Mouse (Mus musculus) heart, embryonic 16.5 days (tissue): ENCODE data around the gene Trip12. TPM values are rescaled to one million over a fixed set of nuclear protein-coding genes. Genes with fewer than 3 reads are reported as not detected.

Experiments
- ATAC-seq: fragments of 200-750 bp; cut with Nextera tagmentation; replicated peaks from 2 replicates; pipeline ENCODE4 v1.8.0; 2017; ENCODE audit warnings: moderate number of reproducible peaks; ENCODE audit not compliant: insufficient read depth, low FRiP score; ENCODE audit errors: extremely low read depth
- H3K27ac ChIP-seq: fragments of 300-500 bp; sonication (generic); 2 replicates; pipeline ENCODE4 v1.5.1; 2014; ENCODE audit warnings: mild to moderate bottlenecking, low read length, control low read depth, moderate library complexity
- H3K27me3 ChIP-seq: fragments of 300-500 bp; sonication (generic); 2 replicates; pipeline ENCODE4 v1.6.1; 2014; ENCODE audit warnings: low read length, mixed read lengths; ENCODE audit not compliant: control insufficient read depth, insufficient read depth
- H3K36me3 ChIP-seq: fragments of 300-500 bp; sonication (generic); 2 replicates; pipeline ENCODE4 v1.6.1; 2014; ENCODE audit not compliant: control insufficient read depth, insufficient read depth
- H3K4me1 ChIP-seq: fragments of 300-500 bp; sonication (generic); 2 replicates; pipeline ENCODE4 v1.6.1; 2014; ENCODE audit warnings: low read length, mixed read lengths; ENCODE audit not compliant: control insufficient read depth, insufficient read depth
- H3K4me2 ChIP-seq: fragments of 300-500 bp; sonication (generic); 2 replicates; pipeline ENCODE4 v1.6.1; 2014; ENCODE audit warnings: low read depth, mild to moderate bottlenecking, control low read depth, low read length
- H3K4me3 ChIP-seq: fragments of 300-500 bp; sonication (generic); 2 replicates; pipeline ENCODE4 v1.5.1; 2014; ENCODE audit warnings: mild to moderate bottlenecking, control low read depth, low read length
- H3K9ac ChIP-seq: fragments of 300-500 bp; sonication (generic); 2 replicates; pipeline ENCODE4 v1.6.1; 2014; ENCODE audit warnings: low read length, control low read depth
- H3K9me3 ChIP-seq: fragments of 300-500 bp; sonication (generic); replicated peaks from 2 replicates; pipeline ENCODE4 v1.6.1; 2016; ENCODE audit warnings: low read length; ENCODE audit not compliant: control insufficient read depth
- WGBS: fragments of 180-500 bp; shearing (Covaris S2); extraction: QIAGEN DNeasy Blood & Tissue Kit; methylation state at CpG from one replicate; pipeline ENCODE4 v1.1.7; 2014; 5-methylcytosine and 5-hydroxymethylcytosine counted together
- polyA plus RNA-seq: library from polyadenylated mRNA; unstranded; fragments of >200 nt; fragmentation: Nextera tagmentation; extraction: Ambion mirVana; gene quantifications from 2 replicates; pipeline ENCODE4 v1.2.1, GENCODE M21; 2015

Gene Trip12
- polyA plus RNA-seq, 1 experiment from 2014 or later = 48.9 TPM

DNA sequence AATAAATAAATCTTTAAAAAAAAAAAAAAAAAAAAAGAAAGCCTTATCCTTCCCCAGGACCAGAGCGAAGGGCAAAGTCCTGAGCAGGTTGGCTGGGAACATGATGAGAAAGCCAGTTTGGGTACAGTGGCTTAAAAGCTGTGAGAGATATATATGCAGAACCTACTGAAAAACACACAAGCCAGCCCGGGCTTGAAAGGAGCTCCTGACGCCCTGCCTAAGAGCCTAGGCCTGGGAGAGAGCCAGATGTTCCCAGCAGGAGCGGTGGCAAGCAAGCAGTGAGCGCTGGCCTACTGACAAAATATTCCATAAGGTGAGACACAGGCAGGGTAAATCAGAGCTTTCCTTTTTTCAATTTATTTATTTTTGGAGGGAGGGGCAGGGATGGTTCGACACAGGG, 25.9 kb upstream of the Trip12 start:
- ATAC-seq = no peak

GRCm38 (mm10) chr1:84864645-84865044, 24.3 kb upstream of the Trip12 start:
- Histone ChIP-seq H3K4me3 (no peak overlapping the region), H3K9ac (no peak overlapping the region), H3K9me3 (no peaks in the 10 kb centered on the region), H3K27me3 (no peaks in the 10 kb centered on the region), H3K36me3 (no peaks in the 10 kb centered on the region), H3K4me2 (no peak overlapping the region), H3K4me1 (0 out of 2 replicates have a peak, but pooled peaks cover 6% of the 10 kb centered on the region), H3K27ac (no peak overlapping the region)
- 53% methylated on average over 2 of the region's 2 CpGs for WGBS
- no peak for ATAC-seq

More for the DNA sequence above, 25.9 kb upstream of the Trip12 start:
- H3K4me3 ChIP-seq = no peak overlapping the region
- no peaks in the 10 kb centered on the region for H3K27me3 ChIP-seq
- WGBS = 87% methylated on average over 6 of the region's 6 CpGs
- no peaks in the 10 kb centered on the region for H3K9me3 ChIP-seq
- H3K4me2 ChIP-seq = no peak overlapping the region
- H3K9ac ChIP-seq = no peak overlapping the region
- H3K4me1 ChIP-seq = no peaks in the 10 kb centered on the region
- H3K27ac ChIP-seq = no peak overlapping the region
- no peaks in the 10 kb centered on the region for H3K36me3 ChIP-seq

DNA sequence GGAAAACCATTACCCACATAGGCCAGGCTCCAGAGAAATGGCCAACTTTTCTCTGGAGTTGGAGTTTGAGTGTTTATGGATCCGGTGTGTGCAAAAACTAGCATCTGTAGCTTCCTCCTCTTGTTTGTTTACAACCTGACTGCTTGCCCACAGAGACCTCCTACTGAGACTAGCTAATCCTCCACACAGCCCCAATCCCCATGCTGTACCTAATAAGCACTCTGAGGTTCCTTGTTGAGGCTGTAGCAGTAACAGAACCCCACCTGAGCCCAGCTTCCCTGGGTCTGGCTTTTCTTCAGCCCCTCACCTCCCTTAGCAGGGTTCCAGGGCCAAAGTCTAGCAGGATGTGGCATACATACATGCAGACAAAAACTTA, 20.9 kb upstream of the Trip12 start:
- H3K4me1 ChIP-seq = 0 out of 2 replicates have a peak, but pooled peaks cover 6% of the 10 kb centered on the region
- H3K27ac ChIP-seq = no peak overlapping the region
- no peaks in the 10 kb centered on the region for H3K36me3 ChIP-seq
- no peaks in the 10 kb centered on the region for H3K9me3 ChIP-seq
- H3K9ac ChIP-seq = no peak overlapping the region
- no peak for ATAC-seq
- no peak overlapping the region for H3K4me2 ChIP-seq
- H3K27me3 ChIP-seq = no peaks in the 10 kb centered on the region
- WGBS = 69% methylated on average over 1 of the region's 1 CpGs
- H3K4me3 ChIP-seq = no peak overlapping the region

DNA sequence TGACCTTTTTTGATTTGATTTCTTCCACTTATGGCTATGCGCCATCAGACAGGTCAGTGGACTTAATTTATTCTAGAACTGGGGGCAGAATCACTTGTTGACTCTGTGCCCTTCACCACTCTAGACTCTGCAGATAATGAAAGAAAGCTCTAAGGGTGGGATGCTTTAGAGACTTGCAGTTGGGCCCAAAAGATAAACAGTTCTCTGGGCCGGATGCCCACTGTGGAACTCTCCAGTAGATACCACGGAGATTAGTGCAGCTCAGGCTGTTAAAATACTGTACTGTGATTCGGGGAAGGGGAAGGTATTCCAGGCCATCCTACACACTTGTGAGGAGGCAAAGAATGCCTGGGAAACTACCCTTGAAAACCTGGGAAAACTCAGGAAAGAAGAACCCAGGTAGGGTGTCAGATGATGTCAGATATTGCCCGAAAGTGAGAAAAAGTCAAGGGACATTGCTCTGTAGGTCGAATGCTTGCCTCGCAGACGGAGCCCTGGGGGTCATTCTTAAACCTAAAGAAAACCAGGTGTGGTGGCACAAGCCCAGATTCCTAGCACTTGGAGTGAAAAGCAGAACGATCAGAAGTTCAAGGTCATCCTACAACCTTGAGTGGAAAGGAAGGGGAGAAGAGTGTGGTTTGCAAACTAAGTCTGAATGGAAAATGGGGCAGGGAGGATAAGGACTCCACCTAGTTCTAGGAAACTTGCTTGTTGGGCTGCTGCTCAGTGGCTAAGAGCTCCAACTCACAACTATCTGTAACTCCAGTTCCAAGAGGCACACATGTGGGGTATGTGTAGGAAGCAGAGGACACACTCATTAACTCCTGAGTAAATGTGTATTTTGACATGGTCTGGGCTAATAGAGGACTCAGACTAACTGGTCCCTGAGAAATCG, 20.3 kb upstream of the Trip12 start:
- Histone ChIP-seq H3K27ac (no peak overlapping the region), H3K9ac (no peak overlapping the region), H3K4me3 (no peak overlapping the region), H3K27me3 (no peaks in the 10 kb centered on the region), H3K36me3 (no peaks in the 10 kb centered on the region), H3K9me3 (no peaks in the 10 kb centered on the region), H3K4me2 (no peak overlapping the region), H3K4me1 (0 out of 2 replicates have a peak, but pooled peaks cover 6% of the 10 kb centered on the region)
- WGBS = 62% methylated on average over 10 of the region's 10 CpGs
- ATAC-seq = no peak

GRCm38 (mm10) chr1:84859597-84859996, 19.3 kb upstream of the Trip12 start:
- ATAC-seq = no peak
- Histone ChIP-seq H3K36me3 (no peaks in the 10 kb centered on the region), H3K4me3 (no peak overlapping the region), H3K27ac (no peak overlapping the region), H3K4me1 (0 out of 2 replicates have a peak, but pooled peaks cover 6% of the 10 kb centered on the region), H3K9me3 (no peaks in the 10 kb centered on the region), H3K9ac (no peak overlapping the region), H3K4me2 (no peak overlapping the region), H3K27me3 (no peaks in the 10 kb centered on the region)
- WGBS = 92% methylated on average over 6 of the region's 6 CpGs

GRCm38 (mm10) chr1:84855756-84856155, 15.4 kb upstream of the Trip12 start:
- no peak overlapping the region for H3K4me2 ChIP-seq
- H3K36me3 ChIP-seq = no peaks in the 10 kb centered on the region
- no peaks in the 10 kb centered on the region for H3K27me3 ChIP-seq
- no peak overlapping the region for H3K27ac ChIP-seq
- no peak for ATAC-seq
- no peak overlapping the region for H3K4me3 ChIP-seq
- 0 out of 2 replicates have a peak, but pooled peaks cover 6% of the 10 kb centered on the region for H3K4me1 ChIP-seq
- H3K9ac ChIP-seq = no peak overlapping the region
- 58% methylated on average over 2 of the region's 2 CpGs for WGBS
- no peaks in the 10 kb centered on the region for H3K9me3 ChIP-seq

DNA sequence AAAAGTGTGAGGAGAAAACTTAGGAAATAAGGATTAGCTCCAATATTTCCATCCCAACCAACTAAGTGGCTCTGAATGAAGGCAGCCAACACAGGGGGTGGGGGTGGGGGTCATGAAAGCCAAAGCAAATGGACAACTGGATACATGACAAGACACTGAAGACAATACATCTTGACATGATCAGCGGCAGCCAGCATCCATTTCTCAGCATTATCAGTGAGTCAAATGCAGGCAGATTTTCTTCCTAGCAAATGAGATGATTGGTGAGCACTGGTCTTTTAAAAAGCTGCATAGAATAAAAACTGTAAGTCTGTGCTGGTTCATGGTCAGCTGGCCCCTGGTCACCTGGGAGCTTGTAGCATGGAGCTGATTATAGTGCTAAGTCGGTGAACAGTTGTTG, 14.7 kb upstream of the Trip12 start:
- Histone ChIP-seq H3K4me3 (no peak overlapping the region), H3K9me3 (no peaks in the 10 kb centered on the region), H3K4me1 (no peaks in the 10 kb centered on the region), H3K4me2 (no peak overlapping the region), H3K27ac (no peak overlapping the region), H3K36me3 (no peaks in the 10 kb centered on the region), H3K9ac (no peak overlapping the region), H3K27me3 (no peaks in the 10 kb centered on the region)
- no peak for ATAC-seq
- 76% methylated on average over 2 of the region's 2 CpGs for WGBS

DNA sequence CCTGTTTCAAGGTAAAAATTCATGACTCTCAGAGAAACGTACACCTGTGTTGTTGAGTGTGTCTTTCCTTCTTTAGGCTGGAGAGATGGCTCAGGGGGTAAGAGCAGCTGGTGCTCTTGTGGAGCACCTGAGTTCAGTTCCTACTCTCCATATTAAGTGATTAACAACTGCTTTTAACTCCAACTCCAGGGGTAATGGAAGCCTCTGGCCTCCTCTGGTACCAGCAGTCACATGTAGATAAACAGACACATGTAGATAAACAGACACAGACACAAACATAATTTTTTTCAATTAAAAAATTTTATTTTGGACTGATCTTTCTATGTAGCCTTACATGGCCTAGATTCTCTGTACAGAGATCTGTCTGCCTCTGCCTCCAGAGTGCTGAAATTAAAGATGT, 13.4 kb upstream of the Trip12 start:
- no peak overlapping the region for H3K9ac ChIP-seq
- H3K36me3 ChIP-seq = no peaks in the 10 kb centered on the region
- H3K4me1 ChIP-seq = no peaks in the 10 kb centered on the region
- no peak overlapping the region for H3K27ac ChIP-seq
- ATAC-seq = no peak
- H3K9me3 ChIP-seq = no peaks in the 10 kb centered on the region
- no peak overlapping the region for H3K4me2 ChIP-seq
- WGBS = 91% methylated on average over 1 of the region's 1 CpGs
- no peak overlapping the region for H3K4me3 ChIP-seq
- no peaks in the 10 kb centered on the region for H3K27me3 ChIP-seq

DNA sequence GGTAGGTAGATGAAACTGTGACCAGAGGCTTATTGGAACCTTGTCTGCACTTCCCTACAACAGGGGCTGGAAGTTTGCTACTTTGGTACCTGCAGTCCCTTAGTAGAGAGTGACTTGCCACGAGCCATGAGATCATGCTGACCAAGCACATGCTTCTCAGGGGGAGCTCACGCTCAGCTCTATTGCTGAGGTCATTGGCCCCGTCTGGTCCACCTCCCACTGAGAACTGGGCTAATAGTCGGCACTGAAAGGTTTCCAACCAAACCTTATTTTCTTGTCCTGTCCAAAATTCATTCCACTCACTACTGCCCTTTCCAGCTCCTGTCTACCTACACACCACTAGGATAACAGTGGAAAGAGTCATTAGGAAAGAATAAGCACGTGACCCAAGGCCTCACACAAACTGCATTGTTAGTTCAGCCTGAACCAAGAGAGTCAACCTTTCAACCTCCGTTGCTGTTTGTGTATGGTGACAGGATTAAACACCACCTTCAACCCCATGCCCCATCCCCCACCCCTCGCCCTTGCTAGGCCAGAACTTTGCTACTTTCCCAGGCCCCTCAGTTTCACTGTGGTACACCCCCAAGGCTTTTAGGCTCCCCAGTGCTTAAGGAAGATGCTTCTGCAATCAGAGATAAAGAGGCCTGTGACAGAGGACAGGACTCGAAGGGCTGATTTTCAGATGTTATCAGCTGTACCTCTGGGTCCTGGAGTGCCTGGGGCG, 11.4 kb upstream of the Trip12 start:
- no peak overlapping the region for H3K4me3 ChIP-seq
- no peak for ATAC-seq
- H3K4me1 ChIP-seq = no peaks in the 10 kb centered on the region
- WGBS = 31% methylated on average over 9 of the region's 9 CpGs
- H3K27ac ChIP-seq = no peak overlapping the region
- H3K36me3 ChIP-seq = no peaks in the 10 kb centered on the region
- no peak overlapping the region for H3K4me2 ChIP-seq
- H3K9ac ChIP-seq = no peak overlapping the region
- H3K27me3 ChIP-seq = no peaks in the 10 kb centered on the region
- no peaks in the 10 kb centered on the region for H3K9me3 ChIP-seq
